In the genomic region with DNA sequence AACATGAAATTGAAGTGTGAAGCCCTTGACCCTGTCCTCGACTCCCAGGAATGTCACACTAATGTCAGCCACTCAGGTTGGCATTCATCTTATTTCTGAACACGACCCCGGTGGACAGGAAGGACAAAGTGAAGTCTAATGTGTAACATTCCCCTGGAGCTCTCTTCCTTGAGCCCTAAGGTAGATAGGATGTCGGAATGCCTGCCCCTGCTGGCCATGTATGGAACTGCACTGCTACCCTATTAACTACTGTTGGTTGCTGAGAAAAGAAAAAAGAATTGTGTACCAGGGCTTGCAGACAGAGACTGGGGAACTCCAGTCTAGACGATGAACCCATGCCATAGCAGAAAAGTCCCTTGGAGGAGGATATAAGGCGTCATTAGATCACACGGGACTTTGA, we compare ENCODE assay signal across 9 mouse cellular contexts.
DNase-seq lines count a peak whose midpoint lies in the region; ATAC-seq and TF ChIP-seq lines count a peak whose summit lies in the region.
"Had no signal": no experiment of that assay in that cellular context is flagged by ENCODE, and none has a peak within 500 bp of the region (broad histone marks: within the 10 kb centered on the region; RNA-seq: fewer than 3 reads in every experiment).

No protein-coding gene starts in this region.

- TF ChIP-seq EP300 in liver, embryonic 14.5 days (IDR thresholded peaks at IDR 0.05; ENCODE audit: low read depth), result no peak

- TF ChIP-seq CTCF in cerebellum, adult 2 months (IDR thresholded peaks at IDR 0.05; ENCODE audit: borderline replicate concordance, insufficient read depth, low read depth, low read length), result peak; percentile 86
- peak; percentile 83 for TF ChIP-seq CTCF in liver, embryonic 14.5 days (IDR thresholded peaks at IDR 0.05; ENCODE audit: low read depth)

- H3K9me3 ChIP-seq in liver, embryonic 14.5 days (ENCODE audit: control insufficient read depth, low read length), result no peaks in the 10 kb centered on the region
- H3K9me3 ChIP-seq: heart, embryonic 13.5 days had no signal

- no peaks in the 10 kb centered on the region for H3K36me3 ChIP-seq in liver, embryonic 14.5 days (replicated peaks; ENCODE audit: control insufficient read depth, insufficient read depth, low read depth)
- H3K36me3 ChIP-seq: heart, embryonic 13.5 days had no signal

- 33% methylated on average over 7 of the region's 7 CpGs for WGBS in cerebellum, adult 2 months
- 13% methylated on average over 7 of the region's 7 CpGs for WGBS in liver, embryonic 14.5 days (ENCODE audit: insufficient replicate concordance)

- no peak overlapping the region for H3K27ac ChIP-seq in cerebellum, adult 2 months (ENCODE audit: insufficient read depth, low read length)
- no peak overlapping the region for H3K27ac ChIP-seq in liver, embryonic 14.5 days
- H3K27ac ChIP-seq: heart, embryonic 13.5 days had no signal

- DNase-seq in gastrocnemius, adult 18-20 months (ENCODE audit: low spot score), result peak; percentile 17
- no peak for DNase-seq in gastrocnemius, postnatal 36 days
- peak; percentile 18 for DNase-seq in ovary, postnatal 14 days (ENCODE audit: low spot score)
- no peak for DNase-seq in ovary, postnatal 10 days (ENCODE audit: low spot score)
- DNase-seq in cerebellum, adult 2 months, result peak; percentile 59 to 74
- DNase-seq in gastrocnemius, postnatal 10 days, result peak; percentile 47
- no peak for DNase-seq in liver, embryonic 14.5 days (ENCODE audit: low read depth in 3 of 3, low spot score in 3 of 3)
- DNase-seq in thymus, postnatal 25 days, result peak; percentile 15

- no peak overlapping the region for H3K4me2 ChIP-seq in liver, embryonic 14.5 days (ENCODE audit: low read depth)
- H3K4me2 ChIP-seq: heart, embryonic 13.5 days had no signal

- no peak for ATAC-seq in liver, embryonic 14.5 days (ENCODE audit: insufficient read depth)

- intact Hi-C loops in gastrocnemius, postnatal 36 days (cut with DNase I), result loop anchor here (10.0 kb wide), 1 partner anchor 278 kb away; no protein-coding TSS in a partner anchor

- no peak overlapping the region for H3K9ac ChIP-seq in liver, embryonic 14.5 days (replicated peaks)
- H3K9ac ChIP-seq: heart, embryonic 13.5 days had no signal

- no peaks in the 10 kb centered on the region for H3K27me3 ChIP-seq in cerebellum, adult 2 months (ENCODE audit: control insufficient read depth, insufficient read depth, low read length)
- H3K27me3 ChIP-seq in liver, embryonic 14.5 days (ENCODE audit: control insufficient read depth, insufficient read depth, low read length), result no peaks in the 10 kb centered on the region

- no peak overlapping the region for H3K4me3 ChIP-seq in cerebellum, adult 2 months (replicated peaks; ENCODE audit: insufficient read depth, low read depth, low read length)
- H3K4me3 ChIP-seq in liver, embryonic 14.5 days (ENCODE audit: insufficient read depth in 1 of 2, low read depth in 2 of 2, low read length in 2 of 2), result no peak overlapping the region
- H3K4me3 ChIP-seq: heart, embryonic 13.5 days had no signal

- TF ChIP-seq POLR2A in cerebellum, adult 2 months (IDR thresholded peaks at IDR 0.05; ENCODE audit: borderline replicate concordance, insufficient read depth, low read length), result no peak

- H3K4me1 ChIP-seq in cerebellum, adult 2 months (ENCODE audit: control insufficient read depth, insufficient read depth, low read length), result peaks cover 36% of the 10 kb centered on the region
- H3K4me1 ChIP-seq in liver, embryonic 14.5 days (replicated peaks; ENCODE audit: control insufficient read depth in 2 of 2, insufficient read depth in 2 of 2, low read length in 1 of 2), result no peaks in the 10 kb centered on the region

Comparison
In these comparisons a context has a peak if more than half of its experiments do, and no peak if none do; other contexts are left out.
1. DNase-seq: peak in gastrocnemius, adult 18-20 months (single experiment), ovary, postnatal 14 days (single experiment), cerebellum, adult 2 months (2 of 2), gastrocnemius, postnatal 10 days (single experiment) and thymus, postnatal 25 days (single experiment); none in gastrocnemius, postnatal 36 days (0 of 2), ovary, postnatal 10 days (single experiment) and liver, embryonic 14.5 days (0 of 3).